Mouse (Mus musculus): ENCODE data around the gene AA792892. TPM values are rescaled to one million over a fixed set of nuclear protein-coding genes. Genes with fewer than 3 reads are reported as not detected.
"Not testable (repeated sequence)": the region's sequence is repeated elsewhere in the genome, so short reads cannot be mapped to it uniquely, and the experiment has no call there.

Gene AA792892
- not detected for total RNA-seq (2021)

GRCm38 (mm10) chr5:94339449-94339848 is at the start of gene AA792892:
TSS of gene AA792892 (plus strand) at chr5:94339749.
- intact Hi-C loops (cut with DNase I); DNase-seq (ENCODE audit: low spot score in 2 of 2): not testable (repeated sequence)

GRCm38 (mm10) chr5:94306696-94307095 is 32.9 kb upstream of the AA792892 start, which contains the start of gene A430089I19Rik:
TSS of gene A430089I19Rik (minus strand) at chr5:94306796.
- intact Hi-C loops (cut with DNase I); DNase-seq (ENCODE audit: low spot score in 2 of 2): not testable (repeated sequence)

- DNase-seq (ENCODE audit: low spot score in 2 of 2); intact Hi-C loops (cut with DNase I): not testable (repeated sequence)
Observed at GRCm38 (mm10) chr5:94314135-94314534, 25.4 kb upstream of the AA792892 start, which contains the start of gene Gm6502. TSS of gene Gm6502 (plus strand) at chr5:94314435.

Other genes starting within 250 kb of the AA792892 start
- gene Gm3106, start 121.7 kb upstream of the AA792892 start, total RNA-seq (2021) = not detected
- not detected for gene A430089I19Rik, start 33.0 kb upstream of the AA792892 start, total RNA-seq (2021)
- gene Gm6502, start 25.3 kb upstream of the AA792892 start, total RNA-seq (2021) = not detected
- not detected for gene Gm7682, start 106.0 kb downstream of the AA792892 start, total RNA-seq (2021)
- gene Gm3139, start 186.5 kb downstream of the AA792892 start, total RNA-seq (2021) = not detected

All from left cerebral cortex, postnatal 36 days (tissue).